Mouse (Mus musculus): ENCODE results near the gene Ezr. TPM values are rescaled to one million over a fixed set of nuclear protein-coding genes. Genes with fewer than 3 reads are reported as not detected.

Ezr gene
- polyA plus RNA-seq, 1 experiment from 2014 or later = 288 TPM

DNA sequence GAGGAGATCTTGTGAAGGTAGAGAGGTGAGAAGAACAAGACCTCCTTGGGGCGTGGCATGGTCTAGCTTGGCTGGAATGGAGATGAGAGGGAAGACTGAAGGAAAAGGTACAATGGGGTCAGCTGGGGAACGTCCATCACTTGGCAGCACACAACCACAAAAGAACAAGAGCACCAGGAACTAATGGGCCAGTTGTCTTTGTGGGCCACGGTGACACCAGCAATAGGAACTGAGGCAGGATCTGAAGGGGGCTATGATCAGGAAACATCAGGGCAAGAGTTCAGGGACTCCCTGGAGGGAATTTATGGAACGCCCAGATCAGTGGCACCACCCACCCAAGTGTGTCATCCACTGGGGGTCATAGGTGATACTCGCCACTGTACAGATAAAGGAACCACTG is 34.2 kb upstream of the Ezr start:
- no peak for TF ChIP-seq EP300 (IDR thresholded peaks at IDR 0.05)
- TF ChIP-seq CTCF (IDR thresholded peaks at IDR 0.05) = no peak
- 0 out of 2 replicates have a peak, but pooled peaks cover 6% of the 10 kb centered on the region for H3K4me1 ChIP-seq (ENCODE audit: insufficient read depth, low read depth, low read length)
- 70% methylated on average over 5 of the region's 5 CpGs for whole genome bisulfite sequencing

DNA sequence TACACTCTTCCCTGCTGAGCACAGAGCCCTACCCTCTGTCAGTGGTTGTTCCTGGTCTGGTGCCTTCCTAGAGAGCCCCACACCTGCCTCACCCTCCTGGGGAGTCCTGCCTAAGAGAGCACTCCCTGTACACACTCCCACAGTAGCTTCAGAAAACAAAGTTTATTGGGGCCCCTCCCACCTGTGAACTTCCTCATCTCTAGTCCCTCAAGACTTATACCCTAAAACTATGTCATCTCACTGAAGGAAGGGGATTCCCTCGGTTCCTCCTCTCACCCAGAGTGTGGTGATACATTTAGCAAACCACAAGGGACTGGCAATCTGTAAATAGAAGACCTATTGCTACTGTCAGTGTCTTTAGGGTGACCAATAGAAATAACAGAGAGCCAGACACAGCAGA is 33.6 kb upstream of the Ezr start:
- H3K27me3 ChIP-seq (replicated peaks; ENCODE audit: insufficient read depth, low read length) = no peaks in the 10 kb centered on the region
- H3K9ac ChIP-seq (replicated peaks; ENCODE audit: low read depth) = no peak overlapping the region
- H3K4me1 ChIP-seq (ENCODE audit: insufficient read depth, low read depth, low read length) = 0 out of 2 replicates have a peak, but pooled peaks cover 6% of the 10 kb centered on the region
- no peak overlapping the region for H3K27ac ChIP-seq (ENCODE audit: low read length)
- no peaks in the 10 kb centered on the region for H3K36me3 ChIP-seq (ENCODE audit: insufficient read depth, low read length)
- no peak for TF ChIP-seq CTCF (IDR thresholded peaks at IDR 0.05)
- no peak for TF ChIP-seq EP300 (IDR thresholded peaks at IDR 0.05)
- no peak overlapping the region for H3K4me2 ChIP-seq (replicated peaks; ENCODE audit: low read depth, low read length)
- H3K4me3 ChIP-seq (ENCODE audit: low read depth, low read length) = no peak overlapping the region
- WGBS = 58% methylated on average over 1 of the region's 1 CpGs
- no peaks in the 10 kb centered on the region for H3K9me3 ChIP-seq (ENCODE audit: low read length)
- no peak for ATAC-seq
- DNase-seq (ENCODE audit: low spot score) = peak; percentile 35

More for the DNA sequence above, 34.2 kb upstream of the Ezr start:
- Histone ChIP-seq H3K9me3 (ENCODE audit: low read length) (no peaks in the 10 kb centered on the region), H3K36me3 (ENCODE audit: insufficient read depth, low read length) (no peaks in the 10 kb centered on the region), H3K4me2 (replicated peaks; ENCODE audit: low read depth, low read length) (no peak overlapping the region), H3K27ac (ENCODE audit: low read length) (no peak overlapping the region), H3K9ac (replicated peaks; ENCODE audit: low read depth) (no peak overlapping the region), H3K4me3 (ENCODE audit: low read depth, low read length) (no peak overlapping the region), H3K27me3 (replicated peaks; ENCODE audit: insufficient read depth, low read length) (no peaks in the 10 kb centered on the region)
- ATAC-seq (no peak), DNase-seq (ENCODE audit: low spot score) (no peak)

DNA sequence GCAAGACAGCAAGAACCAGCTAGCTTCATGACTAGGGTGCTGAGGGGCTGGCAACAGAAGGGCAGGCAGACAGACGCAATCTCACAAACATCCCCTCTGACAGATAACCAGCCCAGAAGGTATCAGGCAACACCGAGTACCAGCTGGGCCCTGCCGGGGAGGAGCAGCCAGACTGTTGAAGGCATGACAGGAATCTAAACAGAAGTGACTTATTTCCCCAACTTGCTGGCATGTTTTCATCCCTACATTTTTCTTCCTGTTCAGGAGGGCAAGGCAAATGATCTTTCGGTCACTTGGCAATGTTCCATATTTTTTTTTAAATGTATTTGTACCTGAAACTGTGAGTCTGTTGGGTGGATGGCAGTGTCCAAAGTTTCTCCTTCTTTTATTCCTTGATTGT is 32.1 kb upstream of the Ezr start:
- H3K27me3 ChIP-seq (replicated peaks; ENCODE audit: insufficient read depth, low read length) = no peaks in the 10 kb centered on the region
- 6% methylated on average over 4 of the region's 4 CpGs for WGBS
- no peak for TF ChIP-seq EP300 (IDR thresholded peaks at IDR 0.05)
- no peak for TF ChIP-seq CTCF (IDR thresholded peaks at IDR 0.05)
- ATAC-seq (peak; percentile 50), DNase-seq (ENCODE audit: low spot score) (peak; percentile 64)
- H3K4me3 ChIP-seq (ENCODE audit: low read depth, low read length) = no peak overlapping the region
- 0 out of 2 replicates have a peak, but pooled peaks cover 6% of the 10 kb centered on the region for H3K4me1 ChIP-seq (ENCODE audit: insufficient read depth, low read depth, low read length)
- no peak overlapping the region for H3K9ac ChIP-seq (replicated peaks; ENCODE audit: low read depth)
- no peak overlapping the region for H3K4me2 ChIP-seq (replicated peaks; ENCODE audit: low read depth, low read length)
- no peaks in the 10 kb centered on the region for H3K9me3 ChIP-seq (ENCODE audit: low read length)
- peak overlapping the region; percentile 64 for H3K27ac ChIP-seq (ENCODE audit: low read length)
- H3K36me3 ChIP-seq (ENCODE audit: insufficient read depth, low read length) = no peaks in the 10 kb centered on the region

DNA sequence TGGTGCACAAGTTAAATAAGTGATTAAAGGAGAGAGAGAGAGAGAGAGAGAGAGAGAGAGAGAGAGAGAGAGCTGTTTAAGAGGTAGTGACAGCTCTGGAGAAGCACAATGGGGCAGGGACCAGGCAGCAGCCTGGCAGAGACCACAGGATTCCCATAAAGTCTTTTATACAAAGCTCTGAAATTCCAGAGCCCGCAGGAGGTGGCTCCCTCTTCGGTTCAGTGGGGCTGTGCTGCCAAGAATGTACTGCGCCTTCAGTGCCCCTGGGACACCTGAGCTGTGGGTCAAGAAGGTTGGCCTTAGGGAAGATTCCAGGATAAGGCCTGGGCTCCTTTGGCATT is 30.2 kb upstream of the Ezr start:
- no peaks in the 10 kb centered on the region for H3K36me3 ChIP-seq (ENCODE audit: insufficient read depth, low read length)
- H3K4me2 ChIP-seq (replicated peaks; ENCODE audit: low read depth, low read length) = no peak overlapping the region
- no peak overlapping the region for H3K9ac ChIP-seq (replicated peaks; ENCODE audit: low read depth)
- ATAC-seq = peak; percentile 25
- TF ChIP-seq EP300 (IDR thresholded peaks at IDR 0.05) (no peak), CTCF (IDR thresholded peaks at IDR 0.05) (no peak)
- no peak overlapping the region for H3K4me3 ChIP-seq (ENCODE audit: low read depth, low read length)
- peaks cover 12% of the 10 kb centered on the region; the same call in 1 of the 2 replicates for H3K4me1 ChIP-seq (ENCODE audit: insufficient read depth, low read depth, low read length)
- 29% methylated on average over 3 of the region's 3 CpGs for whole genome bisulfite sequencing
- no peaks in the 10 kb centered on the region for H3K27me3 ChIP-seq (replicated peaks; ENCODE audit: insufficient read depth, low read length)
- no peaks in the 10 kb centered on the region for H3K9me3 ChIP-seq (ENCODE audit: low read length)
- peak overlapping the region; percentile 59 for H3K27ac ChIP-seq (ENCODE audit: low read length)
- peak; percentile 60 for DNase-seq (ENCODE audit: low spot score)

DNA sequence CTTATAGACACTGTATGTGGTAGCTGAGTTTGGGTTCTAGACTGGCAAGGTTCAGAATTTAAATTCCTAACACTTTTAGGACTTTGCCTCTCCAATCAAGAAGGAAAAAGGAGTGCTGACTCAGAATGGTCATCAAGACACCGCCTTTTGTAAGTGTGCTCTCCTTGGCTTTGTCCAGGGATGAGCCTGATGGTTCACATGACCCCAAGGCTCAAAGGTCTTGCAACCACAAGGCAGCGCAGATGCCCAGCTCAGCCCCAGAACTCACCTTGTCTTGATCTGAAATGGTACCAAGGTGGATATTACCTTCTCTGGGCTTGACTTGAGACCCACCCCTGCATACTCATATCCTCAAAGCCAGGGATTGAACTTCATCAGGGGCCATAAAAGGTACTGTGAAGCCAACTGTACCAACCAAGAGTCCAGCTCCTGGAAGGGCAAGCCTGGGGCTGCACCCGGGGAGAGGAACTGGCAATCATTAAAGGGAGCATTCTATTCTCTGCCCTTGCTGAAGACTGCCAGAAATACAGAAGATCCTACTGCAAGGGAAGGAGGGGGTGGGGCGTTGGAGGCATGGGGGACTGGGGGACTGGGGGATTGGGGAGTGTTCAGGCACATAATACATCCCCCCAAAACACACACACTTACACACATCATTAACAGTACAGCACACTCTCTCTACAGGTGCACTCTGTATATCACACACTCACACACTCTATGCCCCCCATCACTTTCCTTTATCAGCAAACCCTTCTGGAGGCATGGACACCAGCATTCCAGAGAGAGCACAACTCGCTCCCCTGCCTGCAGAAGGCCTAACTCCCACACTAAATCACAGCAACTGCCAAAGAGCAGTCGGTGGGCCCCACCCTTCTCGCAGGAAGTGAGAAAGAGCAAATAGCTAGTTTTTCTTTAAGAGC is 29.6 kb upstream of the Ezr start:
- DNase-seq (ENCODE audit: low spot score) (peak; percentile 57), ATAC-seq (peak; percentile 30)
- WGBS = 41% methylated on average over 7 of the region's 7 CpGs
- Histone ChIP-seq H3K4me3 (ENCODE audit: low read depth, low read length) (no peak overlapping the region), H3K4me2 (replicated peaks; ENCODE audit: low read depth, low read length) (no peak overlapping the region), H3K27me3 (replicated peaks; ENCODE audit: insufficient read depth, low read length) (no peaks in the 10 kb centered on the region), H3K36me3 (ENCODE audit: insufficient read depth, low read length) (no peaks in the 10 kb centered on the region), H3K4me1 (ENCODE audit: insufficient read depth, low read depth, low read length) (peaks cover 12% of the 10 kb centered on the region; the same call in 1 of the 2 replicates), H3K9ac (replicated peaks; ENCODE audit: low read depth) (no peak overlapping the region), H3K27ac (ENCODE audit: low read length) (peak overlapping the region; percentile 59), H3K9me3 (ENCODE audit: low read length) (no peaks in the 10 kb centered on the region)
- no peak for TF ChIP-seq EP300 (IDR thresholded peaks at IDR 0.05)
- no peak for TF ChIP-seq CTCF (IDR thresholded peaks at IDR 0.05)

DNA sequence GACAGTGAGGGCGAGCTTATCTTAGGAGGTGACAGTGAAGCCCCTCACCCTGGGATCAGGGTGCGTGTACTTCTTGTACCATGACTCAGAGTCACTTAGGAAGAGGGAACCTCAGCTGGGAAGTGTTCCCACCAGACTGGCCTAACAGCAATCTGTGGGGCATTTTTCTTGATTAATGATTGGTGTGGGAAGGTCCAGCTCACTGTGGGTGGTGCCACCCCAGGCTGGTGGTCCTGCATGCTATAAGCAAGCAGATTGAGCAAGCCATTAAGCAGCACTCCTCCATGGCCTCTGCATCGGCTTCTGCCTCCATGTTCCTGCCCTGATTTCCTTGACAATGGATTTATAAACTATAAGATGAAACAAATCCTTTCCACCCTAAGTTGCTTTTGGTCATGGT is 26.7 kb upstream of the Ezr start:
- no peaks in the 10 kb centered on the region for H3K36me3 ChIP-seq (ENCODE audit: insufficient read depth, low read length)
- no peaks in the 10 kb centered on the region for H3K27me3 ChIP-seq (replicated peaks; ENCODE audit: insufficient read depth, low read length)
- H3K9ac ChIP-seq (replicated peaks; ENCODE audit: low read depth) = no peak overlapping the region
- 65% methylated on average over 3 of the region's 3 CpGs for WGBS
- peak overlapping the region; percentile 62 for H3K27ac ChIP-seq (ENCODE audit: low read length)
- no peak for TF ChIP-seq CTCF (IDR thresholded peaks at IDR 0.05)
- TF ChIP-seq EP300 (IDR thresholded peaks at IDR 0.05) = no peak
- no peaks in the 10 kb centered on the region for H3K9me3 ChIP-seq (ENCODE audit: low read length)
- 0 out of 2 replicates have a peak, but pooled peaks have one; percentile 12 for ATAC-seq
- peaks cover 9% of the 10 kb centered on the region; the same call in 1 of the 2 replicates for H3K4me1 ChIP-seq (ENCODE audit: insufficient read depth, low read depth, low read length)
- peak; percentile 24 for DNase-seq (ENCODE audit: low spot score)
- H3K4me2 ChIP-seq (replicated peaks; ENCODE audit: low read depth, low read length) = no peak overlapping the region
- H3K4me3 ChIP-seq (ENCODE audit: low read depth, low read length) = no peak overlapping the region
